Mouse (Mus musculus) retina, postnatal 1 day (tissue): ENCODE measurements around the gene Fam122a.

Experiments
- DNase-seq: peaks from one replicate; pipeline ENCODE4 v3.0.0-alpha.2; 2012

Fam122a gene

DNA sequence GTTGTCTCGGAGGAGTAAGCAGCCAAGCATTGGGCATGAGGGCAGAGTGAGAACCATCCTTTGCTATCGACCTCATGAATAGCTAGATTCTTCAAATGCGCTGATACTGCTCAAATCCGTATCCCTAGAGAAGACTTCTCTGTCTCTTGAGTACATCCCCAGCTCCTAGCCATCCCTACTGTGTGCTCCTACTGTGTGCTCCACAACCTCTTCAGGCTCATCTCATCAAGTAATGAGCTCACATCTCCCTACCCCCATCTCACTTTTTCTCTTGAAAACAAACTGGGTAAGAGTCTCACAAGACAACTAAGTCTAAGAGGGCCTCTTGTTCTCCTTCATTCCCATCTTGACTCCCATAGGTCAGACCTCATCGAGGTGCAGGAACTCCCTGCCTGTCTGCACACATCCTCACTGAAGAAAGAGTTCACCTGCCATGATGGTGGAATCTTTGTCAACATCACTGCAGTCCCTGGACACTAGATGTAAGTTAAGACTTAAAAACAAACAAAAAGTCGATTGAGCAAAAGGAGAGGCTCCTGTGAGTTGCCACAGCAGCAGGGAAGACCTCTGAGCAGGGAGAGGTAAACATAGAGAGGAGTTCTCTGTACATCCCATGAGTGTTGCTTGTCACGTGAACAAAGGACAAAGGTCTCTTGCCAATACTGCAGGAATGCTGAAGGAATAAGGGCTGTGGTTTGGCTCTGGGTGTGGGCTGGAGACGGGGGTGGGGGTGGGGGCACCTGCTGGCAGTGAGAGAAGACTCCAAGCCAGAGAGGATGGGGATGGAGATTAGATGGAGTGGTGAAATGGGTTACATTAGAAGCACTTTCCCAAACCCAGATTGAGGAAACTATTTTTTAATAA lies 9.5 kb upstream of the Fam122a start:
- no peak for DNase-seq

DNA sequence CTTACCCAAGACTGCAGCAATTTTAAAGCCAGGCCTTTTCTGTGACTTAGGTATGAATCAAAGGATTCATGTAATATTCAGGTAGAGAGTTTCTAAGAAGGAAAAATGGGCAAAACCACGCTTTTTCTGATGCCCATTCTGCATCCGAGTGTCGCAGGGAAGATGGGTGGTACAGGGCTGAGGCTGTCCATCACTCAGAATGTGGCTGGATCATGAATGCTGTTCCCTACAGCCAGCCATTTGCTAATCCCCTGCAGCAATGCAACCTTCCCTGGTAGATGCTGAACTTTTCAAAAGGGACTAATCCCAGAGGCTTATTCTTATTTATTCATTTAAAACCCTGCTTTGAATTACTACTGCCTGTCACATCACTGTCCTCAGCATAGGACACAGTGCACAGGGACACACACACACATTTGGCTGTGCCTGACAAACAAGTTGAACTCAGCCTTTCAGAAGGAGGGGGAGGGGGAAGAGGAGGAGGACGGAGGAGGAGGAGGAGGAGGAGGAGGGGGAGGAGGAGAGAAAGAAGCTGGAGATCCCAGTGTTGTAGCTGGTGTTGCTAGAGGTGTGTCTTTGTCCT lies 7.5 kb upstream of the Fam122a start:
- DNase-seq = no peak

DNA sequence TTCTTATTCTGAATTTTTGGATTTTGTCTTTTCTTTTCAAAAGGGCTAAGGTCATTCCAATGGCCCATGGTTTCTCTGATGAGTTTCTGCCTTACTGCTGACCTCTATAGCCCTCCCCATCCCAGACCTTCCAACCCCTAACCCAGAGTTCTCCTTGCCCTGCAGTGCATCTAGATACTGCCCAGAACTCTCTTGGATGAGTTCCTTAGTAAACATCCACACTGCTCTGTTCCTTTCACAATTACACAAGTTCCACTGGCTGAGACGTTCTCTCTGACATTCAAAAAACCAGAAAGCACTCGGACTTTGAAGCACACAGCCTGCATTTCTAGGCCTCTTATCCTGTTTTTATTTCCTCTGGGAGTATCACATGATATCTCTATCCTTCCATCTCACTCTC lies 3.8 kb upstream of the Fam122a start:
- DNase-seq = no peak

DNA sequence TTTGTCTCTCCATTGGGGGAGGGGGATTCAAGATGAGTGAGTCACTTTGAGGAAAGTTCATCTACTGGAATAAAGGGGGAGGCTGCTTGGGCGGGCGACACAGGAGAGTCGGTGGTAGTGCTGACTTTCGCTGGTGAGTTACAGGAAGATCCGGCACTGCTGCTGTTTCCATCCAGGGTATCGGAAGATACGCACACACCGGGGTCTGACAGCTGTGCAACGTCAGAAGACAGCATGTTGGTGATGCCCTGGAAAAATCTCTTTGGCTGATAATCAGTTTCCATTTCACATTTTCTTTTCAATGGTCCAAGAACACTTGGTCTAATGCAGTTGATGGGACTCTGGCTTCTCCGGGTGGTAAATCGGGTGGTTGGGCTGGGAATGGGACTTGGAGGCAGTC lies 695 bp downstream of the Fam122a start:
- DNase-seq = no peak

DNA sequence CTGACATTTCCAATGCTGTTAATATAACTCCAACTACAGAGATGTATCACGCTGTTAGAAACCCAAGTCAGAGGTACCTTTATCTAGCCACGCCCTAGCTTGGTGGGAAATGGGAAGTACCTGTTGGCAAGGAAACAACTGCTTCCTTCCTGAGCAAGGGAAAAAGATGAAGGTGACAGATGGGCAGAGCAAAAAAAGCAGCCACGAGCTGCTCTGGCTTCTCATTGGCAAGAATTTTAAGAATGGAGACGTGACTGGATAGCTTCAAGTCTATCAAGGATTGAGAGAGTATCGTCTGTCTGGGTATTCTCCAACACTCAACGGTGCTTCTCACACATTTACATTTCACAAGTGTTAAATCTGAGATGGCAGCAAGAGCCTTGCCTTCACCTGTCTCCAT lies 1.9 kb downstream of the Fam122a start:
- DNase-seq = no peak

DNA sequence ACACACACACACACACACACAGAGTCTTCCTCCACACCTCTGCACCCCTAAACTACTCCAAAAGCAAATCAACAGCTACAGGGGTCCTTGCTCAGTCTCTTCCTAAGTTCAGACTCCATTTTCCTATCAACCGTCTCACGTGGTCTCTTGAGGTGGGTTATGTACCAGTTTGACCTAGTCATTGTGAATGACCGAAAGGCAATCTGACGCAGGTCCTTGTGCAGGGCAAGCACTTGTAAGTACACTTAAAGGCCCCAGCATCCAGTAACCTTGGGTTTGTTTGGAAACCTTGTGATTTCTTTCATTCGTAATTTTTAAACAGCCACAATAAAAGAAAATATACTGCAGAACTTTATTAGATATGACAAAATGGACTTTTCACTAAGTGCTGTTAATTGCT lies 4.6 kb downstream of the Fam122a start:
- DNase-seq = no peak

DNA sequence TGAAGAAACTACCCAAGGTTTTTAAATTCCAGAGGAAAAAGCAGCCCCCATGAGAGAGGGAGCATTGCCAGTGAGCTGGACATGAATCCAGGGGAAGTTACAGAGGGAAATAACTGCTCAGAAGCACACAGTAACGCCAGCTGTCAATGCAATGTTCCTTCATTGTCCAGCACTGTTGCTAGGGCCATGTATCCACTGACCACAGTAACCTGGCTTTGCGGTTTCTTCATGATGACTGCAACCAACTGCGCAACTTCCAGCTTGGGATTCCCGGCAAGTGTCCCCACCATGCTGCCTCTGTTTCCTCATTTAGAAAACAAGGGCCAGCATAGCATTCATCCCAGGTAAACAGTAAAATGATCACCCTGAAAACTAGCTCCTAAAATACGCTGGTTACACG lies 5.6 kb downstream of the Fam122a start:
- DNase-seq = no peak

DNA sequence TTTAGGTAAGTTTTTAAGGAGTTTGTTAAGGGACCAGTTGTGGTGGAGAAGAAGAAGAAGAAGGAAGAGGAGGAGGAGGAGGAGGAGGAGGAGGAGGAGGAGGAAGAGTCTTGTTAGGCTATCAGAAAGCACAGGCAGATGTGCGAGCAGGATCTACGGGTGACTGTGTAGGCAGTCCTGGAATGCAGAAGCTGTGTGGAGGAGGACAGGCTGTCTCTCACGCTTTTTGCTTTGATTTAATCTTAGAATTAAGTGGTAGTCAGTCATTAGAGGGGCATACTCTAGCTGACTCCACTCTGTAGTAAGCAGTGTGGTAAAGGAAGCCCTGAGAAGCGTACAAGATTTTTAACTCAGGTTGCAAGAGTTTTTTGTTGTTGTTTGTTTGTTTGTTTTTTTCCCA lies 7.9 kb downstream of the Fam122a start:
- DNase-seq = no peak

DNA sequence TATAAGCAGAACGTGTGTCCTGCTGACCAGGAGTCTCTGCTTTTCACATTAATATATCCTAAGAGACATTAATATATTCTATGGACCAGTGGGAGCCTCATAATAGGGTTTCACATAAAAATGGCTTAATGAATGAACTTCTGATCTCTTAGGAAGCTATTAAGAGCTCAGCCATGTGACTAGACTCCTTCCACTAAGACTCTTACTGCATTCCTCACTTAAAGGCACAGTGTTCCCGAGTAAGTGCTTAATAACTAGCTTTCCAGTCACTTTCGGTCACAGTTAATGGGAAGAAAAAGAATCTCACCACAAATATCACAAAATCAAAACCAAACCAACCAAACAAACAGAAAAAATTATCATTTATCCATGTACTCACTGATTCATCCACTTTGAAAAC lies 8.5 kb downstream of the Fam122a start:
- peak; percentile 43 for DNase-seq

DNA sequence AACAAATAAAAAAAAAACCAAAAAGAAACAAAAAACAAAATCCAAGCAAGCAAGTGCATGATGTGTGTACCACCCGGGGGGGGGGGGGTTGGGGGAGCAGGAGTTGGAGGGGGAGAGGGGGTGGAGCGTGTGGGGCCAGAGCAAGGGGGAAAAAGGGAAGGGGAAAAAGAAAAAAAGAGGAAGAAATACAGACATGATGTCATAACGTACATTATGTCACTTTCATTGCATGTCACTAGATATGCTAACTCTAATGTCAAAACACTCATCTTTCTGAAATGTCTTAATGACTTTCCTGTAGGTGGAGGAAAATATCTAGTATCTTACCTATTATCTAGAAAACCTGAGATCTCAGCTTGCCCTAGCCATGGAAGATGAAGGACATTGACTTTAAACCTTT lies 14.1 kb downstream of the Fam122a start:
- DNase-seq = no peak

DNA sequence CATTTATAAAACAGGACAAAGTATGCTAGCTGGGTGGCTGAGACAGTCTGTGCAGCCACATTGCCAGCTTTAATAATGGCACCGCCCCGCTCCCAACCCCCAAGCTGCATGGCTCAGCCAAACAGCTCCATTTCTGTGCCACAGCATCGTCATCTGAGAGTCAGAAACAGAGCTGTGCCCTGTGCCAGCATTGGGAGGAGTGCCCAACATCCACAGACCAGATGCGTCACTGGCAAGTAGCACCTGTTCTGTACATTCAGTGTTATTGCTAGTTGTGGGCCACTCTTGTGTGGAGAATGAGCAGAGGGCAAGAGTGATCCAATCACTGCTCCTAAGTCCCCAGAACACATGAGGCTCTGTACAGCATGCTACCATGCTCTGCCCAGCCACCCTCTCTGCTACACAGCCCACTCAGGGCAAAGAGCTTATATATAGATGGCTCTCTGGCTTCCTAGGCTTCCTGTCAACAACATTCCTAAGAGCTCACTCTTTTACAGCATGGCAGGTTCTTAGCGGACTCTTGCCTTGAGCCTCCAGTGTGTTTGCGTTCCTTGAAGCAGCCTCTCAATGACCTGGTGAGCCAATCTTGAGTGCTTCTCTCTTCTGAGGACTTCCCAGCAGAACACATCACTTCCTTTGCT lies 20.4 kb downstream of the Fam122a start:
- DNase-seq = no peak

DNA sequence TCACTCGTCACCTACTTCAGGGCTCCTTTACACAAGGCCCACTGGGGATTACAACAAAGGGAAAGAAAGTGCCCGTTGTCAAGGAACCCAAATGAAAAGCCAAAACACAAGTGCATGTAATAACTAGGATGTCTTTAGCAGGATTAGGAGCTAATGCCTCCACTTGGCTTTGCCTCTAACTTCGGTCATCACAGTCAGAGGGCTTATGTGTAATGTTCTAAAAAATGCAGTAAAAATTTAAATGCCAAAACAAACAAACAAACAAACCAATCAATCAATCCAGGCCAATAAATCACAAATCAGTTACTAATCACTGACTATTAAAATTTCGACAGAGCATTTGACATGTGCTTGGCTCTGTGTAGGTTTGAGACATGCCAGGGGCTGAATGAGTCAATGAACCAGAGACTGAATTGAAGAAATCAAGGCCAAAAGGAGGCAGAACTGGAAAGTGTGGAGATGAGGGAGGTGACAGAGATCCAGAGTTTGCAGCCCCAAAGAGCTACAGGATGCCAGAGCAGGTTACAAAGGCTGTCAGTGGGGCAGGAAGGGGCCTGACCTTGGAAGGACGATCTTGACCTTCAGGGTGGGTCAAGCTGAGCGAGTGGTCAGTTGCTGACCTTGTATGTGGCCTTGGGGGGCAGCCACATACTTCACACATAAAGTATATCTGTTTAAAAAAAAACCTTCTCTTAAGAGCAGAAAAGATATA lies 21.8 kb downstream of the Fam122a start:
- DNase-seq = no peak

DNA sequence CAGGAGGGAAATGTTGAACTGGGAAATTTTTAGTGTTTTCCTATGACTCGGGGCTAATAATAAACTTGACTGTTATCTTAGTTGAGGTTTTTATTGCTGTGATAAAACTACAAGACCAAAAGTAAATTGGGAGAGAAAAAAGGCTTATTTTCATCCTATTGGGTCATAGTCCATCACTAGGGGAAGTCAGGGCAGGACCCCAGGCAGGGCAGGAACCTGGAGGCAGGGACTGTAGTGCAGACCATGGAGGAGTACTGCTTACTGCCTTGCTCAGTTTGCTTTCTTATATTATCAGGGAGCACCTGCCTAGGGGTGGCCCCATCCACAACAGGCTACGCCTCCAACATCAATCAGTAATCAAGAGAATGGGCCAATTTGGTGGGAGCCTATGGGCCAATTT lies 22.7 kb downstream of the Fam122a start:
- no peak for DNase-seq

DNA sequence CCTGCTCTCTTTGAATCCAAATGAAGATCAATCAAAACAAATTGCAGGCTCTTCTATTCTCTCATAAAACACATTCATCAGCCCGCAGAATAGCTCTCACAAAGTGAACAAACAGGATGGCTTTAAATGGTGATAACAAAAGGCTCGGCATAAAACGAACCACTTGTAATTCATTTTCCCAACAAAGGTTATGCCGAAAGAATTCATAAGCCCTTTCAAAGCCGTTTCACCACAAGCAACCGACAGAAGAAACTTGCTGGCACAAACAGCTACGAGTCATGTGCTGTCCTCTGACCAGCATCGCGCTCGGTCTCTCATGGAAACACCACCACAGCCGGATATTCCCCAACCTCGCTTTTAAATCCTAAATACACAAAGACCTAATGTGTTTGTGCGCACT lies 23.8 kb downstream of the Fam122a start:
- DNase-seq = peak; percentile 51

DNA sequence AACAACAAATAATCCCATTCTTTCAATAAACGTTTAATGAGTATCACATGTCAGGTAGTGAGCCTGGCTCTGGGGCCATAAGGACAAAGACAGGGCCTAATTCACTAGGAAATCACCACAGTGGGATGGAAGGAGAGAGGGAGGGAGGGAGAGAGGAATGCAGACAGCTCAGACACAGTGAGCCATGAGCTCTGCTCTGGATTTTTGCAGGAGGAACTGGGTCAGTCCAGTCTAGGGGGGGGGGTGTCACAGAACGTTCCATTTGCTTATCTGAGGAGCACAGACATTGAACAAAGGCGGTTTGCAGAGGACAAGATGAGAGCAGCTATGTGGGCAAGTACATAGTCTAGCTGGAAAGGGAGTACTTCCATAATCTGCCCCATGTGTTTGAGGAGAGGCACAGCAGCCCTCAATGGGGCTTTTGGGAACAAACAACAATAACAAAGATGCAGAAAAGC lies 24.7 kb downstream of the Fam122a start:
- peak; percentile 92 for DNase-seq

DNA sequence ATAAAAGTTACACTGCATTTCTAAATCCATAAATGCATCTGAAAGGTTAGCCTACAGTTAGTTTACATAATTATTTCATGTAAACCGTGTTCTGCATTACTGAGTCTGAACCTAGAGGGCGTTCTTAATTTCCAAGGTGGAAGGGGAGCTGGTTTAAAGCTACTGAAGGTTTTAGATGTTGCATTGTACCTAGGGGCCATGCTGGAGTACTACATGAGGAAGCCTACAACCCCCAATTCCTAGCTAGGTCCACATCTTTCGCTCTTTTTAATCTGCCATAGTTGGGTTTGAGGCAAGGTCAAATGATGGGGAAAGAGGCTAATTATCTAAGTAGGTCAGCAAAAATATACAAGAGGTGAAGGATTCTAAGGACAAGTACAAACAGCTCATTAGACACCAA lies 25.5 kb downstream of the Fam122a start:
- DNase-seq = no peak

DNA sequence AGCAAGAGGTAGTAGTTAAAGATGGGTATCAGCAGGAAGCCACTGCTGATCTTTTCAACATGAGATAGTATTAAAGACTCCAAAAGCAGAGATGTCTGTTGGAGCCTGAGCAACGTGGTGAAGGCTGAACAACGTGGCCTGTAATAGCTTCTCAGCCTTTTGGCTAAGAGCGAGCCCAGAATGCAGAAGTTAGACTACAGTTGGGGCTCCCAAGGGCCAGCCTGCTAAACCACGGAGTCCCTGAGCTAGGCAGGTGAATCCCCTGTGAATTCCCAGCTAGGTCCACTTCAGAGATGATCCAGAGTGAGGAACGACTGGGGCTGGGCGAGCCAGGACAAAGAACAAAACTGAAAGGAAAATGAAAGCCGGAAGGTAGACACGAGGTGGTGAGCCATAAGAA lies 26.4 kb downstream of the Fam122a start:
- no peak for DNase-seq

DNA sequence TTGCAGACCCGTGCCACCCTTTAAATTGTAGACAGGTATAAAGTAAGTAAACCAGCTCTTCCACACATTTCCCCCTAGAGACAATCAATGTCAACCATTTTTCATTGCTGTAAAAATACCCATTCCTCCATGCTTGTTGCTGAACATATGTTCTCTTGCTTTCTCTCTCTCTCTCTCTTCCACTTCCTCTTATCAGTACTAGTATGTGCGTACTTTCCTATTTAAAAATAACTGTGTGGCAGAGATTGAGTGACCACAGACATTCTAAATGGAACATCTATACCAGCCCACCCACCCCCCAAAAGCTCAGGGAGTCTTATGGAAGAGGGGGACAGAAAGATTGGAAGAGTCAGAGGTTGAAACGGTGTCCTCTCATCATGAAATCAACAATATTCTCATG lies 32.8 kb downstream of the Fam122a start:
- no peak for DNase-seq

DNA sequence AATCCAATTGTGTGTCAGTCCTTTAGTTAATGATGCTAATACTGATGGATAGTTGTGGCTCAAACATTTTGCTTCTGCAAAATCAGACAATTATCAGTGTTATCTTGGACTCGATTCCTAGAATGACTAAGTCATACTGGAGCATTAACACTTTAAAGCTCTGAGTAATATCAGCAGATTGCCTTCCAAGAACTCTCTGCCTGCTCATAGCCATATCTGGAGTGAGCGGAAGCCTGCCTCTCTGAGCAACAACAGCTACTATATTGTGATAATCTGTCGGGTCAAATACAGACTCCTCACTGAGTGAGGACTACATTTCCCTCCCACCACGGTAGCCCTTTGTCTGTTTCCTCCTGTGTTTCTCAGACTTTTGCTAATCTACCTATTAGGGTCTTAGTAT lies 37.4 kb downstream of the Fam122a start:
- DNase-seq = no peak

DNA sequence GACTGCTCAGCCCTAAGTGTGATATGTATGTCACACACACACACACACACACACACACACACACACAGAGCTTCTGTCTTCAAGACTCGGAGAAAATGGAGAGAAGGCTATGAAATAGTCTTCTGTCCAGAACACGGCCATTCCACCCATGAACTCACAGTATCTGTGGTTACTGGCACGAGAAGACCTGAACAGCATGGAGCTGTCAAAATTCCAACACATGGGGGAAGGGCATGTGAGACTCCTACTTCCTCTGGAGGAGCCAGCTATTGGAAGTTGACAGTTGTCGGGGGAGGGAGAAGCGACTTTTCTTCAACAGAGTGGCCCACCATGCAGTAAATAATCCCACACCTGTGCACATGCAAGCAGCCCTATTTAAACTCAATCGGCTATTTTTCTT lies 42.9 kb downstream of the Fam122a start:
- no peak for DNase-seq

DNA sequence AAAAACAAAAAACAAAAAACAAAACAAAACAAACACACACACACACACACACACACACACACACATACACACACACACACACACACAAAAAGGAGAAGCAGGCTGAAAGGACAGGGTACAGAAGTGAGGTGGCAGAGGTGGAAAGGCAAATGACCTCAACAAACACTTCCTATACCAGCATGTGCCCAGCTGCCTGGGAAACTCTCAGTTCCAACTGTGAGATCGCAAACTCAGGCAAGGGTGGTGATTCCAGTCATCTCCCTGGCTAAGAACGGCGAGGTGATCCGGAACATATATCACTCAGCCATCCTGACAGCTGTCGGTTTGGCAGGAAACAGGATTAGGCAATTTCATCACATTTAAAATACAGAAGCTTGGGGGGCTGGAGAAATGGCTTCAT lies 44.7 kb downstream of the Fam122a start:
- no peak for DNase-seq

DNA sequence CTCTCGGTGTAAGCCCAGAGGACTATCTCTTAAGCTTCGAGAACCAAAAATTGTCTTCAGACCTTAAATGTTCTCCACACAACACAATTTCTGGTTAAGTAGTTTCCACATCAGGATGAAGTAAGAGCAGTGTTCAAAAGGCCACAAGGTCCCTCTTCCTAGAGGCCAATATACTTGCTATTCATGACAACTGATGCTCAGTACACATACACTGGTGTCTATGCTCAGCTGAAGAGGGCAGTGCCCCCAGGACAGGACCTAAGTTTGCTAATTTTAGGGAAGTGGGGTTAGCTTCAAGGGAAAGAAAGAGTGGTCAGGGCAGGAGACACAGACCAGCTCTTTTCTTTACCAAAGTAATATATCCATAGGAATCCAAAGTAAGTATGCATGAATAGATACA lies 45.8 kb downstream of the Fam122a start:
- DNase-seq = no peak

DNA sequence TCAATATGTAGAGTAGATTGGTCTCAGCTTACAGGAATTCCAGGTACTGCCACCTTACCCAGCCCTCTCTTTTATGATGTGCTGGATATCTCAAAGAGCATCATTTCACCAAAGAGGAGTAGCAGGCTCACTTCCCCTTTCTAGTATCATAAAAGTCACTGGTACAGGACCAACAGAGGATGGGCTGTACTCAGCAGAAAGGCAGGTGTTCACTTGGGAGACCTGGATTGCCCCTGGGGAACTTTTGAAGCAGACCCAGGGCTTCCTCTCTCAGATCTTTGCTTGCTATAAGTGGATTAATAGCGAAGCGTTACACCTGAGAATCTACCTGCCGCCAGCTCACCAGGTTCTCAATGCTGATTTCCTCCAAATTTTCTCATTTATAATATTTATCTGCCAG lies 49.1 kb downstream of the Fam122a start:
- DNase-seq = no peak

DNA sequence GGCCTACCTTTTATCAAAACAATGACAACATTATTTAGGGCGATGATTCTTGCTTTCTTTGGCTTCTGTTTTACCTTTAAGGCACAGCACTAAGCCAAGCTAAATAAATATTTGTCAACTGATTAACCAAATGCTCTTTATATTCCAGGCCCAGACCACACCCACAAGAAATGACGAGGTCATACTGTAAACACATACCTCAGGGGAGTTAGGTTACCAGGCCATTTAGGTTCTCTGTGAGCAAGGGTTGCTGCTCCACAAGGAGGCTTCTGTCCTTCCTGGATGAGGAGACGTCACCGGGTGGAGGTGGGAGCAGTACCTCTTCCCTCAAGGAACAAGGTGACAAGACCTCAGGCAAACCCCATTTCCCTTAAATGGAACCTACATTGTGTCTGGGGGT lies 49.9 kb downstream of the Fam122a start:
- DNase-seq = no peak
